Mouse (Mus musculus): ENCODE data around the gene Stra6.

DNA sequence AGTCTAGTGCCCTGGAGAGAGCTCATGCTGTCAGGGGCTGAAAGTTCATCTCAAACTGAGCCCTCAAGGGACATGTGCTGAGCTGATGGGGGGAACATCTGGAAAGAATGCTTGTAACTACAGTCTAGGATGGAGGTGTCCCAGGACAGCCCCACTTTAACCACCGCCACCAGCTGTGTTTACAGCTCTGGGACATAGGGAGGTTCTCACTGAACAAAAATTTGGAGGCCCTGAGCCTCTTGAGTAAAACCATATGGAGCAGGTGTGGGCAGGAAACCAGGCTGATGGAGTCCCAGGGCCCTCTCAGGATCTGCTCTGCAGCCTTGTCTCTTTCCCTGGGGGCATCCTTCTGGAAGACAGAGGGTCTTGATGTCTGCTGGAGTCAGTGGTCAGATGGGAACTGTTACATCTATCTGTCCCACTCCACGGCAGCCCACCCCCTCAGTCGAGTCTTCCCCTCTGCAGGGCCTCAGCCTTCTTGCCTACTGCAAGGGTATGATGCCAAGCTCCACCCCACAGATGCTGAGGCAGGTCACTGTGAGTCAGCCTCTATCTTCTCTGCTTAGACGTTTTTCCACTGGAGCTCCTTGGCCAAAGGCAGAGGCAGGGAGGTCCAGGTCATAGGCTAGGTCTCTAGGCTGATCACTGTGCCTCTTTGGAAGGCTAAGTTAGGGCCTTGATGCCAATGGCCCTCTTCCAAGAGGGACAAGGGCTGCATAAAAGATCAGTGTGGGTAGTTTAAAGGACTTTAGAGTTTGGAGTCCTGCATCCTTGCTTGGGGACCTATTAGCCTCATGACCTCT is 28.2 kb downstream of the Stra6 start:
- TF ChIP-seq CTCF (IDR thresholded peaks at IDR 0.05; ENCODE audit: insufficient read depth, low read length) (no peak), POLR2A (IDR thresholded peaks at IDR 0.05; ENCODE audit: borderline replicate concordance, extremely low read depth, low read depth, low read length) (no peak)
